Mouse (Mus musculus): ENCODE results near the gene Fibin.

- no peak for TF ChIP-seq CTCF (IDR thresholded peaks at IDR 0.05; ENCODE audit: borderline replicate concordance, insufficient read depth, low read length)
- no peak for TF ChIP-seq POLR2A (IDR thresholded peaks at IDR 0.05; ENCODE audit: low read depth, low read length)
Measured at GRCm38 (mm10) chr2:110379811-110380210, 16.8 kb upstream of the Fibin start.
